Mouse (Mus musculus) layer of hippocampus, postnatal 14 days (tissue): Measurements from ENCODE around the gene Ccdc124. TPM values are rescaled to one million over a fixed set of nuclear protein-coding genes. Genes with fewer than 3 reads are reported as not detected.
A peak's percentile ranks its signal among the peaks of the same experiment; 100 is the strongest.

Experiments
- DNase-seq, 2 experiments: peaks; one replicate each; pipeline ENCODE4 v3.0.0; 2021 to 2022; ENCODE audit warnings: low spot score in 2 of 2, mixed read lengths in 1 of 2
- total RNA-seq, 2 experiments: library from RNA; stranded (reverse); gene quantifications; 2 replicates each; pipeline ENCODE4 v1.2.3; 2021

The Ccdc124 gene
- total RNA-seq, 2 experiments from 2014 or later: 84.5 to 92.7 TPM

- no peak for DNase-seq
These were observed 932 bp downstream of the Ccdc124 start for GRCm38 (mm10) chr8:70872643-70873363.

DNA sequence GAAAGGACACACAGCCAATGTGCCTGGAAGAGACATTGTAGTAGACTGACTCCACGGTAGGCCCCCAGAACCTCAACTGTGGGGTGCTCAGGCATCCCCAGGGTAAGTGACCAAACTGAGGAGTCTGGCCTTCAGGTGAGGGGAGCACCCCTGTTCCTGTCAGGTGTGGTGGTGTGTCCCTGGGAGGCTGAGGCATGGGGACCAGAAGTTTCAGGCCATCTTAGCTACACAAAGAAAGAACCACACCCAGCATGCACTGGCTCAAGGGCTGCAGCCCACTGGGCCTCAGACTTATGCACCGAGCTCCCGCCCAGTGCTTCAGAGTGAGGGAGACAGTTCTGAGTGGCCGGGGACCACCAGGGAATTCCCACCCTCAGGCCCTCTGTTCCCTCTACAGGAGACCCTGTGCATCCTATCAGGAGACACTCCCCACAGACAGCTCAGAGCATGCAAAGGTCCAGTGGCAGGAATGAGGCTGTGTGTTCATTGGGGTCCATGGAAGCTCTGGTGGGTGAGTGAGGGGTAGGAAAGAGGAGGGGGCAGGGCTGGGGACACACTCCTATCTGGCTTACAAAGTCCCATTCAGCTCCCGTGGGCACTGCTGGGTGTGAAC, 2.4 kb downstream of the Ccdc124 start:
- DNase-seq: no peak

GRCm38 (mm10) chr8:70869601-70870041, 4.1 kb downstream of the Ccdc124 start:
- peak; percentile 73 to 76 for DNase-seq

- no peak for DNase-seq
These were observed 4.5 kb downstream of the Ccdc124 start for GRCm38 (mm10) chr8:70869199-70869571.

GRCm38 (mm10) chr8:70868559-70869198, 5.1 kb downstream of the Ccdc124 start:
- no peak for DNase-seq

DNA sequence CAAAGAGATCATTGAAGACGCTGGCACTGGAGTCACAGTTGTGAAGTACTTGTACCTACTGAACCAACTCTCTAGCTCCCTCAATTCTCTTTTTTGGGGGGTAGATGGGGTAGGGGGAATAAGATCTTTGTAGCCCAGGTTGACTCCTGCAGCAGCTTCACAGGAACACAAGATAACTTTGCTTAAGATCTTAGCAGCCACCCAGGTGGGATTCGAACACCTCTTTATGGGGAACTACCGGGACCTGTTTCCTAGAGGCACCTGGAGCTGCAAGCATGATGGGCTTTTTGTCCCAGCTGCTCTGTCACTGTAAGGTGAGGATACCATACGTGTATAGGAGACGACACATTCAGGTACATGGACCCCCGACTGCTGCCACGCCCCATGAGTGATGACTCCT, 7.2 kb downstream of the Ccdc124 start:
- no peak for DNase-seq

DNA sequence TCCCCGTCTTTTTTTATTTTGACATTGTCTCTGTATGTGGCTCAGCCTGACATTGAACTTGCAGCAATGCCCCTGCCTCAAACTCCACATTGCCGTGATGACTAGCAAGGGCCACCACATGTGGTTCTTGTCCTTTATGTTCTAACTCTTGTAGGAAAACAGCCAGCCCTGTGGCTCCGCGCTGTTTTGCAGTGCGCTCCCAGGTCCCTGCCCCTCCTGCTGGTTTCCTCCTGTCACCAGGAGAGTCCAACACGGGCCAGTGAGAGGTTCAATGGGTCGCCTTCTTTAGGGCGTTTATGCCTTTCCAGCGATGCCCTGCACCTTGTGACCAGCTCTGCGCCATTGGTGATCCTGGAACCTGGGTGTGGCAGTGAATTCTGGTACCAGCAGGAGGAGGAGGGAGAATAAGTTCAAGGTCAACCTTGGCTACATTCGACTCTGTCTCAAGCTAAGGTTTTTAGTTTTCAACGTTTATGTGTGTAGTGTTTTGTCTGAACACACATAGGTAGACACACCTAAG, 7.7 kb downstream of the Ccdc124 start:
- no peak for DNase-seq

DNA sequence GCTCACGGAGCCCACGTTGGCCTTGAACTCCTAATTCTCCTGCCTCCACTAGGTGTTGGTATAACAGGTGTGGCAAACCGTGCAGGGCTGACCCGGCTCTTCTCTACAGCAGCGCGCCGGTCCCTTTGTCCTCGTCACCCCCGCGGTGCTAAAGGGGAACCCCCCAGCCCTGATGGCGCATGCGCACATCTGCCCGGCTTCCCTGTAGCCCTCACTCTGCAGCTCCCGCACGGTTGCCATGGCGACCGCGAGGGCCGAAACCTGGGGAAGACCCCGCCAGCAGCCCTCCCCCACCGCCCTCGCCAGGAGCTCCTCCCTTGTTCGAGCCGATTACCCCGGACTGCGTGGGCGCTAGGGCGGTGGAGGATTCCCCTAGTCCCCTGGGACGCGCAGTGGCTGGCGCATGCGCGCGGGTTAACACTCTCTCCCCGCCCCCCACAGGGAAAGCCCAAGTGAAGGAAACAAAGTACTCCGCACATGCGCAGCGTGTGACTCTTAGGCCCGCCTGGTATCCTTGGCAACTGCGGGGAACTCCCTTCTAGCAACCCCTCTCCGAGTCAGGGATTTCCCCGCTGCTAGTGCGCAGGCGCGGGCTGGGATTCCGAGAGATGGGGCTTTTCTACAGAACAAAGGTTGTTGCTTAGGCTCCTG, 8.3 kb downstream of the Ccdc124 start:
- peak; percentile 100 for DNase-seq

GRCm38 (mm10) chr8:70864712-70865221, 9.0 kb downstream of the Ccdc124 start:
- DNase-seq: no peak

- DNase-seq: no peak
These were observed 9.6 kb downstream of the Ccdc124 start for GRCm38 (mm10) chr8:70863956-70864711.

GRCm38 (mm10) chr8:70862824-70863641, 10.7 kb downstream of the Ccdc124 start, which contains the start of gene Kcnn1:
Gene Kcnn1, minus strand, starts transcription at chr8:70863258.
- no peak for DNase-seq

DNA sequence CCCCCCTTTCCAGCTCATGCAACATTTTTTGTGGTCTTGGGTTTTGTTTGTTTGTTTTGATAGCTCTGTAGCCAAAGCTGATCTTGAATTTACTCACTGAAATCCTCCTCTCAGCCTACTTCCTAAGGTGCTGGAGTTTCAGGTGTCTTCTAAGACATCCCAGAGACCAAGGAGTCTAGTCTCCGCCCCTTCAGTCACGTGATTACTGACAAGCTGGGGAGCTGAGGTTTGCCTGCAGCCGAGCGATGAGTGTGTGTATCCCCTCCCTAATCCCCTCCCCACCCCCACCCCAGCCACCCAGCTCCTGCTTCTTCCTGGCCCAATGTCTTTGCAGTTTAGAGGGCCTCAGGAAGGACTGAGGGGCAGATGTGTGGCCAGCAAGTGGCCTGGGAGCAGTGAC, 16.2 kb downstream of the Ccdc124 start:
- DNase-seq: no peak

GRCm38 (mm10) chr8:70856541-70857197, 17.1 kb downstream of the Ccdc124 start:
- DNase-seq: peak in 1 of 2 experiments; percentile 82

DNA sequence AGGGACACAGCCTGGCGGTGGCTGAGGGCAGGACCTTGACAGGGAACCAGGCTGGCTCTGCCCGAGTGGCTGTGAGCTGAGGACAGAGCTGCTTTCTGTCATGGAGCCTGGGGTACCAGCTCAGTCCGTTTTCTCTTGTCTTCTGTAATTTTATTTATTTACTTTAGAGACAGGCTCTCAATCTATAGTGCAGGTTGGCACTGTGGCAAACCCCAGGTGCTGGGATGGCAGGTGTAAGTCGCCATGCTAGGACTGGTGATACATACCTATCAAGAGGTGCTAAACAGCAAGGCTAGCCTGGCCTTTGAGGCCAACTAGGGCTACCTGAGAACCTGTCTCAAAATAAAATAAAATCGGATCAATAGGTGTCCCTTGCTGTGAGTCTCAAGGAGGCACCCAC, 17.7 kb downstream of the Ccdc124 start:
- DNase-seq: no peak

DNA sequence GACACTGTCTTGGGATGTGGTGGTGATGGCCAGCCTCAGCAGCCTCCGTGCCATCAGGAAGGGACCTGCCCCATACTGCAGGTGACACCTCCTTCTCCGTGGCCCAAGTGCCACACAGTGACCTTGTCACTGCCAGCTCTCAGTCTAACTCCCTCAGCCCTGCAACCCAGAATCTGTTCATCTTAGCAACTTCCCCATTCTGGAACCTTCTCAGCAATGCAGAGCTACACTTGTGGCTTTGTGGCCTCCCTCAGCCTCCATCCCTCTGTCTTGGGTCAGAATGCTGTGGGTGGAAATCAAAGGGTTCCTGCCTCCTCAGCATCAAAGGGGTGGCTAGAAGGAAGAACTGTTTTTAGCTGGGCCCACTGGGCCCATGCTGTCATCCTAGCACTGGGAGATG, 19.9 kb downstream of the Ccdc124 start:
- no peak for DNase-seq

GRCm38 (mm10) chr8:70852595-70853231, 21.0 kb downstream of the Ccdc124 start:
- DNase-seq: no peak

DNA sequence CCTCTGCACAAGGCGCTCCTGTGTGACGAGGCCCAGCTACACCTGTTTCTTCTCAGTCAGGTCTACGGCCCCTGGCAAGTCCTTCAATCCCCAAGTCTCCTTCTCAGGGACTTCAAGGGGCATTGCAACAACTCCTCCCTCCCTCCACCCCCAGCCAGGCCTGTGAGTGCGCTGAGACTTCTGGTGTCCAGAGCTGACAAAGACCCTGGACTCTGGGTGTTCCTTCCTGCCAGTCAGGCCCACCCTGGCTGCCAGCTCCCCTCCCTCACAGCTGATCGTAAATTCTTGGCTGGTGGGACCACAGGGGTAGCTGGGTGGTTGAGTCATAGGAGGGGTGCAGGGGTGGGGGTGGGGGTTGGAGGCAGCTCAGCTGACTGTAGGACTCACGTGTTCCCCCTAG, 21.9 kb downstream of the Ccdc124 start:
- no peak for DNase-seq

- no peak for DNase-seq
These were observed 22.8 kb downstream of the Ccdc124 start for GRCm38 (mm10) chr8:70850947-70851346.
